ENCODE assay signal across 18 mouse cellular contexts in the genomic region with DNA sequence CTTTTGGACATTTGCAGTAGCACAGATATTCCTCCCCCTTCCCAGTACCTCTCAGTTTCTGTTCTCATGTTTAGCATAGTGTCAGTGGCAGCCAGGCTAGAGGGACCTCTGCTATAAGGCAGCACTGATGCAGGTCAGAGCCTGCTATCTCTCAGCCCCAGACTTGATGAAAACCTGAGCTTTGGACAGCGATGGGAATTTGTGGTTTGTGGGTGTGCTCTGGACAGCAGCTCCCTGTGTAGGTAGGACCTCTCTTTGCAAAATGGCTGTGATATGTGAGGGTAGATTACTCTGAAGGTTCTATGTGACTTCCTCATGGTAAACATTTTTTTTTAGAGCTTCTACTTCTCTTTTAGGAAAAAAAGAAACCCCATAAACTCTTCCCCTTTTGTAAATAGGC.
DNase-seq lines count a peak whose midpoint lies in the region; ATAC-seq and TF ChIP-seq lines count a peak whose summit lies in the region.
"Had no signal": no experiment of that assay in that cellular context is flagged by ENCODE, and none has a peak within 500 bp of the region (broad histone marks: within the 10 kb centered on the region; RNA-seq: fewer than 3 reads in every experiment).

No protein-coding gene starts in this region.

- ATAC-seq in forebrain, embryonic 12.5 days (ENCODE audit: low FRiP score): no peak
- no peak for ATAC-seq in forebrain, embryonic 11.5 days (replicated peaks; ENCODE audit: low FRiP score)
- ATAC-seq in liver, postnatal 0 days: peak; percentile 62
- ATAC-seq: activated CD4-positive, CD25-positive, alpha-beta regulatory T cell, adult 4 months; intestine, embryonic 16.5 days had no signal

- no peak for TF ChIP-seq CTCF in liver, postnatal 0 days (IDR thresholded peaks at IDR 0.05; ENCODE audit: low read depth)

- no peaks in the 10 kb centered on the region for H3K36me3 ChIP-seq in forebrain, embryonic 12.5 days (replicated peaks)
- H3K36me3 ChIP-seq in forebrain, embryonic 11.5 days (ENCODE audit: control insufficient read depth, insufficient read depth, low read length): no peaks in the 10 kb centered on the region
- peaks cover 3% of the 10 kb centered on the region; the same call in 1 of the 2 replicates for H3K36me3 ChIP-seq in liver, postnatal 0 days (replicated peaks; ENCODE audit: insufficient read depth, low read length)
- H3K36me3 ChIP-seq: heart, embryonic 15.5 days; limb, embryonic 13.5 days; neural tube, embryonic 12.5 days had no signal

- WGBS in forebrain, embryonic 12.5 days: 91% methylated on average over 1 of the region's 1 CpGs
- WGBS in forebrain, embryonic 11.5 days: 89% methylated on average over 1 of the region's 1 CpGs
- 43% methylated on average over 1 of the region's 1 CpGs for WGBS in liver, postnatal 0 days (ENCODE audit: insufficient replicate concordance)

- H3K27ac ChIP-seq in forebrain, embryonic 12.5 days: peak overlapping the region; percentile 31
- H3K27ac ChIP-seq in forebrain, embryonic 11.5 days (ENCODE audit: low read depth, low read length): no peak overlapping the region
- peak overlapping the region; percentile 61 for H3K27ac ChIP-seq in liver, postnatal 0 days (ENCODE audit: low read depth)
- H3K27ac ChIP-seq: heart, embryonic 15.5 days; limb, embryonic 13.5 days; neural tube, embryonic 12.5 days had no signal

- no peak for DNase-seq in forebrain, embryonic 11.5 days (ENCODE audit: low spot score)
- DNase-seq in spleen, adult 18-20 months: peak; percentile 5 to 20
- no peak for DNase-seq in spleen, adult 12 weeks (ENCODE audit: low spot score)
- DNase-seq in liver, postnatal 0 days: peak; percentile 16
- no peak for DNase-seq in adrenal gland, postnatal 10 days
- no peak for DNase-seq in cerebellum, adult 8-10 months
- no peak for DNase-seq in kidney, adult 9 months
- DNase-seq: embryo, embryonic 11 days; kidney, postnatal 25 days; right cerebral cortex, postnatal 25 days; thymus, adult 18-20 months had no signal

- TF ChIP-seq EP300 in liver, postnatal 0 days (IDR thresholded peaks at IDR 0.05; ENCODE audit: low read depth): peak; percentile 44; the same call in 1 of the 2 replicates

- H3K9ac ChIP-seq in forebrain, embryonic 12.5 days: no peak overlapping the region
- H3K9ac ChIP-seq in forebrain, embryonic 11.5 days (ENCODE audit: low read length): no peak overlapping the region
- H3K9ac ChIP-seq in liver, postnatal 0 days (replicated peaks): no peak overlapping the region
- H3K9ac ChIP-seq: heart, embryonic 15.5 days; limb, embryonic 13.5 days; neural tube, embryonic 12.5 days had no signal

- H3K4me1 ChIP-seq in forebrain, embryonic 12.5 days: peaks cover 37% of the 10 kb centered on the region
- H3K4me1 ChIP-seq in forebrain, embryonic 11.5 days (replicated peaks; ENCODE audit: control insufficient read depth, insufficient read depth, low read length): peaks cover 13% of the 10 kb centered on the region; the same call in 1 of the 2 replicates
- H3K4me1 ChIP-seq in liver, postnatal 0 days (ENCODE audit: insufficient read depth): peaks cover 2% of the 10 kb centered on the region; the same call in 1 of the 2 replicates
- H3K4me1 ChIP-seq: limb, embryonic 13.5 days had no signal

- no peak overlapping the region for H3K4me3 ChIP-seq in forebrain, embryonic 12.5 days (replicated peaks)
- no peak overlapping the region for H3K4me3 ChIP-seq in forebrain, embryonic 11.5 days (ENCODE audit: low read depth, low read length)
- no peak overlapping the region for H3K4me3 ChIP-seq in liver, postnatal 0 days (ENCODE audit: low read depth, low read length)
- H3K4me3 ChIP-seq: erythroblast, embryonic 14.5 days; heart, embryonic 15.5 days; limb, embryonic 13.5 days; neural tube, embryonic 12.5 days had no signal

- H3K27me3 ChIP-seq in forebrain, embryonic 12.5 days: no peaks in the 10 kb centered on the region
- H3K27me3 ChIP-seq in forebrain, embryonic 11.5 days (ENCODE audit: control insufficient read depth, insufficient read depth, low read length): no peaks in the 10 kb centered on the region
- no peaks in the 10 kb centered on the region for H3K27me3 ChIP-seq in liver, postnatal 0 days (ENCODE audit: insufficient read depth, low read length)
- H3K27me3 ChIP-seq: heart, embryonic 15.5 days; limb, embryonic 13.5 days; neural tube, embryonic 12.5 days had no signal

- no peak overlapping the region for H3K4me2 ChIP-seq in forebrain, embryonic 12.5 days
- no peak overlapping the region for H3K4me2 ChIP-seq in forebrain, embryonic 11.5 days (ENCODE audit: low read depth, low read length, severe bottlenecking)
- H3K4me2 ChIP-seq in liver, postnatal 0 days (ENCODE audit: low read depth, low read length): no peak overlapping the region
- H3K4me2 ChIP-seq: heart, embryonic 15.5 days; limb, embryonic 13.5 days; neural tube, embryonic 12.5 days had no signal

- no peaks in the 10 kb centered on the region for H3K9me3 ChIP-seq in forebrain, embryonic 12.5 days
- no peaks in the 10 kb centered on the region for H3K9me3 ChIP-seq in forebrain, embryonic 11.5 days (ENCODE audit: control insufficient read depth, low read length)
- no peaks in the 10 kb centered on the region for H3K9me3 ChIP-seq in liver, postnatal 0 days (ENCODE audit: low read length)
- H3K9me3 ChIP-seq: heart, embryonic 15.5 days; limb, embryonic 13.5 days; neural tube, embryonic 12.5 days had no signal

Comparison
In these comparisons a context has a peak if more than half of its experiments do, and no peak if none do; other contexts are left out.
1. DNase-seq: peak in spleen, adult 18-20 months (2 of 2) and liver, postnatal 0 days (single experiment); none in forebrain, embryonic 11.5 days (single experiment), spleen, adult 12 weeks (single experiment), adrenal gland, postnatal 10 days (single experiment), cerebellum, adult 8-10 months (single experiment) and kidney, adult 9 months (single experiment).